Mouse (Mus musculus): Measurements from ENCODE around the gene Arhgap33.
"Not testable (repeated sequence)": the region's sequence is repeated elsewhere in the genome, so short reads cannot be mapped to it uniquely, and the experiment has no call there.

The Arhgap33 gene

DNA sequence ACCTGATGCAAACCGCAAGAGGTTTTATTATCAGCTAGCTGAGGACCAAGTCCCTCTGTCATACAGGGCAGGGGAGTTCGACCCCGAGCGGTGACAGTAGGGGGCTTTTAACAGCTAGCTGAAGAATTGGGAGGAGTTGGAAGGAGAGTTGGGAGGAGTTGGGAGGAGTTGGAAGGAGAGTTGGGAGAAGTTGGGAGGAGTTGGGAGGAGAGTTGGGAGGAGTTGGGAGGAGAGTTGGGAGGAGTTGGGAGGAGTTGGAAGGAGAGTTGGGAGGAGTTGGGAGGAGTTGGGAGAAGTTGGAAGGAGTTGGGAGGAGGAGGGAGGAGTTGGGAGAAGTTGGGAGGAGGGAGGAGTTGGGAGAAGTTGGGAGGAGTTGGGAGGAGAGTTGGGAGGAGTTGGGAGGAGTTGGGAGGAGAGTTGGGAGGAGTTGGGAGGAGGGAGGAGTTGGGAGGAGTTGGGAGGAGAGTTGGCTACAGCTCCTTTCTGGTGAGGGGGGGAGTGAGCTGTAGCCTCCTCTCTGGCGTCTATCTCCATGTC lies 39.3 kb downstream of the Arhgap33 start:
- DNase-seq (ENCODE audit: low spot score in 2 of 2), result not testable (repeated sequence)

DNA sequence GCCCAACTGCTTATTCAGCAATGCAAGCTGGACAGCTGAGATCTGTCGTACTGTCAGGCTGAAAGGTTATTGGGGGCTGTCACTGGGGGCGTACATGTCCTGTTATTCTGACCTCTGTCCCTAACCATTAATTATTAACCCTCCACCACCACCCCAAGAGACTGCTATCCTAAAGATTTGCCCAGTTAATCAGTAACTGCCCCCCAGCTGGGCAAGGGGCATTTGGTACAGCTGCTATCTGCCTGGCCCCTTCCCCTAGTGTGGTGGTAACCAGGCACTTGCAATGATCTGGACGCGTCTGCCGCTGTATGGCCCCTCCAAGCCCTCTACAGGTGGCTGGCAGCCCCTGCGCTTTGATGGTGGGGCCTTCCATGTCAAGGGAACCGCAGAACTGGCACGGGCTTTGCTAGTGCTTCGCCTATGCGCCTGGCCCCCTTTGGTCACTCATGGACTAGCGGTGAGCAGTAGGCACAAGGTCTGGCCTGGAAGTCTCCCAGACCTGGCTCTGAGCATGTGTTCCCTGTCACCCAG lies 41.4 kb downstream of the Arhgap33 start, which contains the start of gene Prodh2:
Prodh2 (plus strand) TSS at position 222 of the 531 bp plus-strand sequence.
- no peak for DNase-seq (ENCODE audit: low spot score in 2 of 2)

DNA sequence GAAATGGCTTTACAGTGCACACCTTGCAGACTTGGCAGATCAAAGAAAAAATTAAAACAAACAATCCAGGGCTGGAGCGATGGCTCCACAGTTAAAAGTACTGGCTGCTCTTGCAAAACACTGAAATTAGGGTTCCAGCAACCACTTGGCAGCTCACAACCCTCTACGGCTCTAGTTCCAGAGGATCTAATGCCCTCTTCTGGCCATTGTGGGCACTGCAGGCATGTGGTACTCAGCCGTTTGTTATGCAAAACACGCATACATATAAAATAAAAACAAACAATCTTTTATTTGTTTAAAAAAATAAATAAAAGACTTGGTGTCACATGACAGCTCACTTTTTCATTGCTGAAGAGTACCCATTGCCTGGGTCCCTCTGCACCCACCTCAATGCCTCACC lies 42.1 kb downstream of the Arhgap33 start:
- DNase-seq (ENCODE audit: low spot score in 2 of 2), result peak; percentile 62 to 66

DNA sequence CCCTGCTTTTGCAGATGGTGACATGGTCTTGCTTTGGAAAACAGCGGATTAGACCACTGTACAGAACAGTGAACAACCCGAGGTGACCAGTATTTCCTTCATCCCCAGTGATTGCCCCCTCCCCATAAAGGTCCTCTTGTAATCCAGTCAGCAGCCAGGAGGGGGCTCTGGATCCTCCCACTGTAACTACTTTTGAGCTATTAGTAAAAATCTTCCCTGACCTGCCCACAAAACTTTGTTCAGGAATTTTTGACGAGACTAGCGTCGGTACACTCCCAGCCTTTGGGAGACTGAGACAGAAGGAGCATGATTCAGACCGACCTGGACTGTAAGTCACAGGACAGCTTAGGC lies 43.9 kb downstream of the Arhgap33 start:
- no peak for DNase-seq (ENCODE audit: low spot score in 2 of 2)

DNA sequence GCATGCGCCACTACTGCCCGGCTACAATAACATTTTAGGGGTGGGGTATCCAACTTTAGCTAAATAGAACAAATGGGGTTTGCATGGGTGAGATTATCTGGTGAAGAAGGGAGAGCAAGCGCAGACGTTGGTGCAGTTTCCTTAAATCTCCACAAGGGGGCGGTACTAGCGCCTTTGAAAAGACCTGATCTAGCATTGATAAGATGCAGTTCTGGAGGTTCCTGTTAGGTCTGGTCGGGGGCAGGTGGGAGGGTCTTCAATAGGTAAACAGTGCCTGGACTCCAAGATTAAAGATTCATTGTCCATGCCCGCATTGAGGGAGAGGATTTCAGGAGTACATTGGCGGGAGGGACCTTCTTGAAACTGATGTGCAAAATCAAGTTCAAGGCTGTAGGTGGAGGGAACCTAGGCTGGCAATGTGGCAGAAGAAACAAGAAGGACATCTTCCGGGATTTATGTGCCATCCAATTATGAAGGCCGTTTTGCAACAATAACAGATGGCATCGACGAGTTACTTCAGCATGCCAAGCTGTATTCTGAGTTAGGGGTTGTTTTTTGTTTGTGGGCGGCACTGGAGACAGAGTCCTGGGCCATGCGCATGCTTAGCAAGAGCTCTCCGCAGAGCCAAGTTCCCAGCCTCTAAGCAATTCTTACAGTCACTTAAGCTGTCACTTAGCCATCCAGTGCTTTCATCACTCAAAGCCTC lies 44.5 kb downstream of the Arhgap33 start:
- DNase-seq (ENCODE audit: low spot score in 2 of 2), result peak; percentile 20 to 44

DNA sequence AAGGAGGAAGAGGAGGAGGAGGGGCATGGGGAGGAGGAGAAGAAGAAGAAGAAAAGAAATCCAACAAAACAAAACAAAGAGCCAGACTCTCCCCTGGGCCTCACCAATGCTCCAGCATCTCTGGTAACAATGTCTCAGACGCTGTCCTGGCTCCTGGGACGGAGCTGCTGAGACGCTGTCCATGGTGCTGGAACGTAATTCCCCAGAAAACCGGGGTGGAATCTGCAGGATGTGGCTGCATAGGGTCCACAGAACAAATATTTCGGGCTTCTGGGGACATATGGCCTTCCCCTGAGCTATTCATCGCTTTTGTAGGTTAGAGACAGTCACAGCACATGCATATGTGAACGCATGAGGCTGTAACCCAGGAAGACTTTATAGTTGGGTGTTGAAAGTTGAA lies 50.6 kb downstream of the Arhgap33 start:
- no peak for DNase-seq (ENCODE audit: low spot score in 2 of 2)

DNA sequence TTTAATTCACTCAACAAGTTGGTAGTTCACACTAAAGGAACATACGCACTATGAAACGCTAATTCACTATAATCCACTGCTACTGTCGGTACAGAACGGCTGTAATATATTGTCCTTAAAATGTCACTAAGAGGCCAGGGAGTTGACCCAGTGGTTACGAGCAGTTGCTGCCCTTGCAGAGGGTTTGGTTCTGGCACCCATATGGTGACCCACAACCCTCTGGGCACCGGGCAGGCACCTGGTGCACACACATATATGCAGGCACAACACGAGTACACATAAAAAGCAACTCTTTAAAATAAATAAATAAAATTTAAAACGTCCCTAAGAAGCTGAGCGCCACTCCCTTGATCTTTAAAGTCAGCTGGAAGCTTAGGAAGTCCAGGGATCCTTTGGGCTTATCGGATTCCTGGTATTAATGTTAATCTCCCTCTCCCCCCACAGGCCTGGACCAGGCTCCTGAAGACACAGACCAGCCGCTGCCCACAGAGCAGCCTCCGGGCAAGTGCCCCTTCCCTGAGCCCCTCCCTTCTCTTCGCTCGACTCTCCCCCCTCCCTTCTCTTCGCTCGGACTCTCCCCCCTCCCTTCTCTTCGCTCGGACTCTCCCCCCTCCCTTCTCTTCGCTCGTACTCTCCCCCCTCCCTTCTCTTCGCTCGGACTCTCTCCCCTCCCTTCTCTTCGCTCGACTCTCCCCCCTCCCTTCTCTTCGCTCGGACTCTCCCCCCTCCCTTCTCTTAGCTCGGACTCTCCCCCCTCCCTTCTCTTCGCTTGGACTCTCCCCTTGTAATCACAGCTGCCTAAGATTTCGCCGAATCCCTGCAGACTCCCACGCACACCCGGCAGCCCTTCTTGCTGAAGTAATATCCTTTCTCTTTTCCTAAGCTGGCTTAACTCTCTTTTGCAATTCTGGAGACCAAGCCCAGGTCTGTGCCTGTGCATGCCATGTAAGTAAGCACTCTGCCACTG lies 57.2 kb downstream of the Arhgap33 start:
- DNase-seq (ENCODE audit: low spot score in 2 of 2), result no peak

DNA sequence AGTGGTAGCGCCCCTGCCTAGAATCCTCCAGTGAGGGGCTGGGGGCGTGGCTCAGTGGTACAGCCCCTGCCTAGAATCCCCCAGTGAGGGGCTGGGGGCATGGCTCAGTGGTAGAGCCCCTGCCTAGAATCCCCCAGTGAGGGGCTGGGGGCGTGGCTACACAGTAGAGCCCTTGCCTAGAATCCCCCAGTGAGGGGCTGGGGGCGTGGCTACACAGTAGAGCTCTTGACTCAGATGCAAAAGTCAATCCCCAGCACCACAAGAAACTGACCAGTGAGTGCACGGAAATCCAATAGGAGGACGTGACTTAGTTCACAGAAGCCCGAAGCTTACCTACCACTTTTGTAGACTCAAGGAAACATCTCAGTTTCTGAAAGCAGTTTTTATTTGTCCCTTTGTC lies 58.7 kb downstream of the Arhgap33 start:
- DNase-seq (ENCODE audit: low spot score in 2 of 2), result not testable (repeated sequence)

DNA sequence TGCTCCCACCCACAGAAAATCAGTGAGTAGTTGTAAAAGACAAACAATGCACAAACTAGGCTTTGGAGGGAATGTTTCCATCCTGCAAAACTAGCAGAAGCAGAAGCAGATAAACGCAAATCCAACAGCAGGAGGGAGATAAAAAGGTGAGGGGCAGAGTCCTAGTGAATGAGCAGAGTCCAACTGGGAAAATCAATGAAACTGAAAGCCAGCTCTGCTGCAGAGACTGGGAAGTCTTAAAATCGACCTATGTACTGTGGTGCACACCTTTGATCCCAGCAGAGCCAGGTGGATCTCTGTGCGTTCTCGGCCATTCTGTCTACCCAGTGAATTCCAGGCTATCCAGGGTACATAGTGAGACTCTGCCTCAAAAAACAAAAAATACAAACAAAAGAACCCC lies 59.9 kb downstream of the Arhgap33 start:
- DNase-seq (ENCODE audit: low spot score in 2 of 2), result no peak

DNA sequence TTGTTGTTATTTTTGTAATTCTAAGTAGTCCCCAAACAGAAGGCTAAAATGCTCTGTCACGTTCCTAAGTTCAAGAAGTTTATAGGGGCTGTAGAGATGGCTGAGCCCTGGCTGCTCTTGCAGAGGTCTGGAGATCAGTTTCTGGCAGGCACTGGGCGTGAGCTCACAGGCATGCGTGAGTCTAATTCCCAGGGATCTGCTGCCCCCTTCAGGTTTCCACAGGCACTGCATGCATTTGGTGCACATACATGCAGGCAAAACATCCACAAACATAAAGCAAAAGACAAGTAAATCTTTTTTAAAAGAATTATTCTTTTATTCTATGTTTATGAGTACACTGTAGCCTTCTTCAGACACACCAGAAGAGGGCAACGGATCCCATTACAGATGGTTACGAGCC lies 62.4 kb downstream of the Arhgap33 start:
- DNase-seq (ENCODE audit: low spot score in 2 of 2), result no peak
